Mouse (Mus musculus): ENCODE measurements around the gene Ddx23.

Gene Ddx23

GRCm38 (mm10) chr15:98607557-98607956 lies 55.1 kb downstream of the Ddx23 start:
- peak; percentile 68 for DNase-seq (ENCODE audit: low spot score)

- no peak for DNase-seq (ENCODE audit: low spot score)
Observed at GRCm38 (mm10) chr15:98606739-98607138, 56.0 kb downstream of the Ddx23 start.

- DNase-seq (ENCODE audit: low spot score), result no peak
Observed at GRCm38 (mm10) chr15:98606051-98606536, 56.6 kb downstream of the Ddx23 start.

GRCm38 (mm10) chr15:98604041-98604575 lies 58.6 kb downstream of the Ddx23 start:
- no peak for DNase-seq (ENCODE audit: low spot score)

- DNase-seq (ENCODE audit: low spot score), result no peak
Observed at GRCm38 (mm10) chr15:98602921-98603458, 59.7 kb downstream of the Ddx23 start.

- no peak for DNase-seq (ENCODE audit: low spot score)
Observed at GRCm38 (mm10) chr15:98602191-98602881, 60.4 kb downstream of the Ddx23 start.

GRCm38 (mm10) chr15:98601832-98602190 lies 60.9 kb downstream of the Ddx23 start:
- no peak for DNase-seq (ENCODE audit: low spot score)

GRCm38 (mm10) chr15:98600036-98600709 lies 62.5 kb downstream of the Ddx23 start:
- DNase-seq (ENCODE audit: low spot score), result no peak

GRCm38 (mm10) chr15:98596609-98597008 lies 66.1 kb downstream of the Ddx23 start:
- no peak for DNase-seq (ENCODE audit: low spot score)

All from testis, postnatal 10 days (tissue).